Mouse (Mus musculus): ENCODE results near the gene St6gal2.

DNA sequence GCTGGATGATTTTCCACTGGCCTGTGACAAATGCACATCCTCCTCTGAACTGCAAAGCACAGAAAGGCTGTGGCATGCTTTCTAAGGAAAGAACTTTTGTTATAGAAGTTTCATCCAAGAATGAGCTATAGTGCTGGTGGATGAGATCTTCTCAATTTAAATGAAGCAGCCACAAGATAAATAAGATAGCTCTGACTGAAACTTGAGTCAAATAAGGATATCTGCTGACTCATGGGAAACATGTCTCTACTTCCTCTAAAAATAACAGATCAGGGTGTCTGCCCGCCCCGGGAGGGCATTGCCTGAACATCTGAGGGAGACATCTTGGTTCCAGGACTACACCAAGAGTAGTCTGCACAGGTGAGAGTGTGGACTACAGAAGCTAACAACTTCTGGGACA is 28.7 kb upstream of the St6gal2 start:
- TF ChIP-seq EP300 (IDR thresholded peaks at IDR 0.05; ENCODE audit: insufficient read depth, low read depth, low read length) (no peak), POLR2A (IDR thresholded peaks at IDR 0.05; ENCODE audit: insufficient read depth, low read length) (no peak), CTCF (IDR thresholded peaks at IDR 0.05; ENCODE audit: low read depth, low read length) (no peak)
